Mouse (Mus musculus) forebrain, embryonic 16.5 days (tissue): ENCODE results near the gene Car7. TPM values are rescaled to one million over a fixed set of nuclear protein-coding genes. Genes with fewer than 3 reads are reported as not detected.
"Not testable (repeated sequence)": the region's sequence is repeated elsewhere in the genome, so short reads cannot be mapped to it uniquely, and the experiment has no call there.

Experiments
- ATAC-seq: fragments of 200-750 bp; cut with Nextera tagmentation; 2 replicates; pipeline ENCODE4 v1.8.0; 2017; ENCODE audit warnings: mild to moderate bottlenecking, moderate library complexity
- H3K27ac ChIP-seq: fragments of 300-500 bp; sonication (generic); 2 replicates; pipeline ENCODE4 v1.5.1; 2014; ENCODE audit warnings: low read length, control low read depth
- H3K27me3 ChIP-seq: fragments of 300-500 bp; sonication (generic); replicated peaks from 2 replicates; pipeline ENCODE4 v1.6.1; 2014; ENCODE audit warnings: low read length; ENCODE audit not compliant: control insufficient read depth, insufficient read depth
- H3K36me3 ChIP-seq: fragments of 300-500 bp; sonication (generic); 2 replicates; pipeline ENCODE4 v1.6.1; 2014; ENCODE audit not compliant: control insufficient read depth, insufficient read depth
- H3K4me1 ChIP-seq: fragments of 300-500 bp; sonication (generic); replicated peaks from 2 replicates; pipeline ENCODE4 v1.6.1; 2014; ENCODE audit warnings: low read length; ENCODE audit not compliant: control insufficient read depth, insufficient read depth
- H3K4me2 ChIP-seq: fragments of 300-500 bp; sonication (generic); 2 replicates; pipeline ENCODE4 v1.6.1; 2014; ENCODE audit warnings: mild to moderate bottlenecking, low read length, control low read depth
- H3K4me3 ChIP-seq: fragments of 300-500 bp; sonication (generic); replicated peaks from 2 replicates; pipeline ENCODE4 v1.5.1; 2014; ENCODE audit warnings: mild to moderate bottlenecking, low read length, control low read depth
- H3K9ac ChIP-seq: fragments of 300-500 bp; sonication (generic); replicated peaks from 2 replicates; pipeline ENCODE4 v1.6.1; 2014; ENCODE audit warnings: low read depth, low read length, control low read depth
- H3K9me3 ChIP-seq: fragments of 300-500 bp; sonication (generic); 2 replicates; pipeline ENCODE4 v1.6.1; 2016; ENCODE audit warnings: low read length; ENCODE audit not compliant: control insufficient read depth
- WGBS: fragments of 180-500 bp; shearing (Covaris S2); extraction: QIAGEN DNeasy Blood & Tissue Kit; methylation state at CpG from one replicate; pipeline ENCODE4 v1.1.7; 2014; 5-methylcytosine and 5-hydroxymethylcytosine counted together
- polyA plus RNA-seq: library from polyadenylated mRNA; unstranded; fragments of >200 nt; fragmentation: Nextera tagmentation; extraction: Ambion mirVana; gene quantifications from 2 replicates; pipeline ENCODE4 v1.2.1, GENCODE M21; 2015

Car7 gene
- polyA plus RNA-seq, 1 experiment from 2014 or later = 1.6 TPM

DNA sequence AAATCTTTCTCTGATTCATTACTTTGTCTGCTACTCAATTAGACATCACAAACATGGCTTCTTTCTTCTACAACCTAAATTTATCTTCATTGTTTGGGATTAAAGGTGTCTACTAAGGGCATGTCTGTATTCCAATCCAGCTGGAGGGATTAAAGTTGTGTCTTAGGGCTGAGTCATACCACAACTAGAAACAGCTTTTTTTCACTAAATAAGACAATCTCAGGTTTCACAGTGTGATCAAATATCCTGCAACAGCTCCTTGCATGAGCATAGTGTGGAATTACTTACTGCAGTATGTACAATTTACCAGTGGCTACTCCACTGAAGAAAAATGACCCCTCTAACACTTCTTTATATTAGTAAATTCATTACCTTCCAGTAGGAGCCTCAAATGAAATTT lies 26.2 kb downstream of the Car7 start:
- no peaks in the 10 kb centered on the region for H3K4me1 ChIP-seq

GRCm38 (mm10) chr8:104564633-104565456 lies 30.4 kb downstream of the Car7 start:
- Histone ChIP-seq H3K36me3 (no peaks in the 10 kb centered on the region), H3K27ac (no peak overlapping the region), H3K27me3 (no peaks in the 10 kb centered on the region), H3K4me3 (no peak overlapping the region), H3K4me2 (no peak overlapping the region), H3K4me1 (no peaks in the 10 kb centered on the region), H3K9ac (no peak overlapping the region), H3K9me3 (no peaks in the 10 kb centered on the region)
- peak; percentile 89 for ATAC-seq
- WGBS = 17% methylated on average over 22 of the region's 22 CpGs

More for the DNA sequence above, 26.2 kb downstream of the Car7 start:
- H3K9me3 ChIP-seq = no peaks in the 10 kb centered on the region
- H3K36me3 ChIP-seq = no peaks in the 10 kb centered on the region
- no peak overlapping the region for H3K27ac ChIP-seq
- H3K27me3 ChIP-seq = no peaks in the 10 kb centered on the region
- H3K9ac ChIP-seq = no peak overlapping the region
- H3K4me3 ChIP-seq = no peak overlapping the region
- no peak for ATAC-seq
- H3K4me2 ChIP-seq = no peak overlapping the region

- H3K27me3 ChIP-seq = no peaks in the 10 kb centered on the region
- ATAC-seq = peak; percentile 8; the same call in 1 of the 2 replicates
- WGBS = 95% methylated on average over 5 of the region's 5 CpGs
These were observed 30.9 kb downstream of the Car7 start for GRCm38 (mm10) chr8:104565457-104565798.

DNA sequence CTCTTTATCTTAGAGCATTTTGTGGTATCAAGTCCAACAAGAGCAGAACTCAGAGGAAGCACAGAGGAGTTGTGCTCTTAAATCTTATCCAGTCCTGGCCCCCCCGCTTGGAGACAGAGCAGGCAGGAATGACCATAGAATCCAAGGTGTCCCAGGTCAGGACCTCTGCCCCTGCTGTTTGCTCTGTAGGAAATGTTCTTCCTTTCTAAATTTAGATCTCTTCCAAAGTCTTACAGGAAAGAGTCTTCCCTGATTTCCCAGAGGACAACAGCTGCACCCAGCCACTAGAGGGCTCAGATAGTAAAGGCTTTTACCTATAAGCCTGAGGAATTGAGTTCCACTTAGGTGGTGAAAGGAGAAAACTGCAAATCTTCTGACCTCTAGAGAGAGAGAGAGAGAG lies 35.1 kb downstream of the Car7 start:
- H3K27me3 ChIP-seq = no peaks in the 10 kb centered on the region
- H3K27ac ChIP-seq = no peak overlapping the region
- 60% methylated on average over 1 of the region's 1 CpGs for WGBS
- H3K4me3 ChIP-seq = no peak overlapping the region
- no peaks in the 10 kb centered on the region for H3K9me3 ChIP-seq
- H3K4me1 ChIP-seq = no peaks in the 10 kb centered on the region; the same call in 1 of the 2 replicates
- ATAC-seq = no peak
- no peak overlapping the region for H3K4me2 ChIP-seq
- no peak overlapping the region for H3K9ac ChIP-seq
- no peaks in the 10 kb centered on the region for H3K36me3 ChIP-seq

More at GRCm38 (mm10) chr8:104565457-104565798, 30.9 kb downstream of the Car7 start:
- H3K4me2 ChIP-seq = no peak overlapping the region
- H3K9me3 ChIP-seq = no peaks in the 10 kb centered on the region
- H3K27ac ChIP-seq = no peak overlapping the region
- no peak overlapping the region for H3K4me3 ChIP-seq
- no peaks in the 10 kb centered on the region for H3K4me1 ChIP-seq
- no peak overlapping the region for H3K9ac ChIP-seq
- H3K36me3 ChIP-seq = no peaks in the 10 kb centered on the region

GRCm38 (mm10) chr8:104570436-104571343 lies 36.2 kb downstream of the Car7 start:
- Histone ChIP-seq H3K36me3 (no peaks in the 10 kb centered on the region), H3K4me2 (peak overlapping the region; percentile 64), H3K4me3 (peak overlapping the region; percentile 40), H3K27ac (no peak overlapping the region), H3K9ac (peak overlapping the region; percentile 45), H3K4me1 (no peaks in the 10 kb centered on the region; the same call in 1 of the 2 replicates), H3K27me3 (no peaks in the 10 kb centered on the region), H3K9me3 (no peaks in the 10 kb centered on the region)
- peak; percentile 86 for ATAC-seq
- 6% methylated on average over 26 of the region's 26 CpGs for WGBS

DNA sequence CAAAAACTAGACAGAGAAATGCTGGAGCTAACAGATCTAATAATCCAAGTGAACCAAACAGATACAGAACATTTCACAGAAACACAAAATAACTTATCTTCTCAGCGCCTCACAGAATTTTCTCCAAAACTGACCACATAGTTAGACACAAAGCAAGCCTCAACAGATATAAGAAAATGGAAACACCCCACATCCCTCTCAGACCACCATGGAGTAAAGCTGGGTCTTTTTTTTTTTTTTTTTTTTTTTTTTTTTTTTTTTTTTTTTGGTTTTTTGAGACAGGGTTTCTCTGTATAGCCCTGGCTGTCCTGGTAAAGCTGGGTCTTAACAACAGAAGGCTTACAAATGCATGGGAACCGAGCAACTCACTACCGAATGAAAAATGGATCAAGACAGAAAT lies 42.3 kb downstream of the Car7 start:
- Histone ChIP-seq H3K9ac (no peak overlapping the region), H3K4me2 (no peak overlapping the region), H3K27ac (no peak overlapping the region), H3K36me3 (no peaks in the 10 kb centered on the region), H3K4me1 (no peaks in the 10 kb centered on the region), H3K27me3 (no peaks in the 10 kb centered on the region), H3K4me3 (no peak overlapping the region), H3K9me3 (no peaks in the 10 kb centered on the region)
- no peak for ATAC-seq
- 87% methylated on average over 3 of the region's 3 CpGs for WGBS

GRCm38 (mm10) chr8:104577606-104578005 lies 43.1 kb downstream of the Car7 start:
- H3K4me1 ChIP-seq, ATAC-seq, H3K9me3 ChIP-seq, H3K36me3 ChIP-seq, H3K4me2 ChIP-seq, H3K9ac ChIP-seq, H3K27me3 ChIP-seq, H3K27ac ChIP-seq, H3K4me3 ChIP-seq: not testable (repeated sequence)
- WGBS = 84% methylated on average over 17 of the region's 17 CpGs

DNA sequence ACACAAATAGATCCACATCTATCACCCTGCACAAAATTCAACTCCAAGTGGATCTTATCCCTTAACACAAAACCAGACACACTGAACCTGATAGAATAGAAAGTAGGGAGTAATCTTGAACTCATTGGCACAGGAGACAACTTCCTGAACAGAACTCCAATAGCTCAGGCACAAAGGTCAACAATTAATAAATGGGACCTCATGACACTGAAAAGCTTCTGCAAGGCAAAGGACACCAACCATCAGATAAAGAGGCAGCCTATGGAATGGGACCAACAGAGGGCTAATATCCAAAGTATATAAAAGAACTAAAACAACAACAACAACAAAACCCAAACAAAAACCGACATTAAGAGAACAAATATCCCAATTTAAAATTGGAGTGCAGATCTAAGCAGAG lies 50.0 kb downstream of the Car7 start:
- Histone ChIP-seq H3K4me3 (no peak overlapping the region), H3K9me3 (peaks cover 4% of the 10 kb centered on the region; the same call in 1 of the 2 replicates), H3K27me3 (no peaks in the 10 kb centered on the region), H3K4me2 (no peak overlapping the region), H3K4me1 (no peaks in the 10 kb centered on the region), H3K27ac (no peak overlapping the region), H3K9ac (no peak overlapping the region), H3K36me3 (no peaks in the 10 kb centered on the region)
- 52% methylated on average over 1 of the region's 1 CpGs for WGBS
- no peak for ATAC-seq

DNA sequence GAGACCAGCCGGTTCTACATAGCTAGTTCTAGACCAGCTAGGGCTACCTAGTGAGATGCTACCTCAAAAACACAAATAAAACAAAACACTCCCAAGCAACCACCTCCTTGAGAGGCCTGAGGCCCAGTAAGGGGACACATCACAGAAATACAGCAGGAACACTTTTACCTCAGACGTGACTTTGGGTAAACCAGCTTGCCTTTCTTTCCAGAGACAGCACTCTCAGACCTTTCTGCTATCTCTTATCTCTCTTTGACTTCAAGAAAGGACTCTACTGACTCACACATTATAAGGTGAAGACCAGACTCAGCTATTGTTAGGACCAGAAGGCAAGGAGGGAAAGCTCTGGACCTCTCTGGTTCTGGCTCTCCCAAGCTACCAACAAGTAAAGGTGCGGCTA lies 55.8 kb downstream of the Car7 start:
- H3K27me3 ChIP-seq = no peaks in the 10 kb centered on the region
- peaks cover 7% of the 10 kb centered on the region; the same call in 1 of the 2 replicates for H3K36me3 ChIP-seq
- no peak overlapping the region for H3K9ac ChIP-seq
- no peak overlapping the region for H3K4me2 ChIP-seq
- no peak overlapping the region for H3K27ac ChIP-seq
- peaks cover 10% of the 10 kb centered on the region for H3K4me1 ChIP-seq
- no peaks in the 10 kb centered on the region for H3K9me3 ChIP-seq
- ATAC-seq = no peak
- no peak overlapping the region for H3K4me3 ChIP-seq
- 92% methylated on average over 3 of the region's 3 CpGs for WGBS
